ENCODE assay signal across 8 mouse cellular contexts in the genomic region with DNA sequence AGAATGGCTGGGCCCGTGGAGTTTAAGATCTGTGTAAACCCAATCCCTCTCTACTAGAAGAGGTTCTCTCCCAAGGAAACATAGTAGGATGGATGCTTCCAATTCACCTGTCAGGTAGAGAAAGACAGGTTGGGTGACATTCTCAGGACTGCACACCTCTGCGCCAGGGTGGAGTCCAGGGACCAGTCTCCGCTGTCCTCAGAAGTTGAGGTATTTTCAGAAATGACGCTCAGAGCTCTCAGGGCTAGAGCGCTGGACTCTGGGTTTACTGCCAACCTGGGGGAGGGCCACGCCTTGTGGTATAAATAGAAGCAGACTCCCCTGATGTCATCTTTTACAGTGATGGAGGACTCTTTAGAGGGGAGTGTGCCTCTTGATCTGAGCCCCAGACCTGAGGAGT. TPM values are rescaled to one million over a fixed set of nuclear protein-coding genes. Genes with fewer than 3 reads are reported as not detected.
A peak's percentile ranks its signal among the peaks of the same experiment; 100 is the strongest.
DNase-seq lines count a peak whose midpoint lies in the region; ATAC-seq and TF ChIP-seq lines count a peak whose summit lies in the region.

No protein-coding gene starts in this region.

- no peak overlapping the region for H3K4me3 ChIP-seq in ES-Bruce4 (ENCODE audit: low read depth, low read length)
- H3K4me3 ChIP-seq in embryonic facial prominence, embryonic 13.5 days = no peak overlapping the region
- peak overlapping the region in 1 of 2 experiments; percentile 57; a peak in 1 of 4 replicates for H3K4me3 ChIP-seq in heart, embryonic 14.5 days (ENCODE audit: control insufficient read depth in 1 of 2, insufficient read depth in 1 of 2, low read depth in 1 of 2, low read length in 2 of 2)
- H3K4me3 ChIP-seq in liver, embryonic 12.5 days = peak overlapping the region; percentile 67; the same call in 1 of the 2 replicates
- H3K4me3 ChIP-seq in neural tube, embryonic 14.5 days (ENCODE audit: low read depth, low read length) = no peak overlapping the region

- TF ChIP-seq CTCF in ES-Bruce4 (IDR thresholded peaks at IDR 0.05; ENCODE audit: low read depth, low read length) = no peak

- no peak for DNase-seq in frontal cortex, postnatal 25 days (ENCODE audit: low spot score in 2 of 2)
- no peak for DNase-seq in left cerebral cortex, postnatal 14 days (ENCODE audit: low spot score in 2 of 2)

- WGBS in embryonic facial prominence, embryonic 13.5 days = 72% methylated on average over 6 of the region's 6 CpGs
- WGBS in heart, embryonic 14.5 days = 27% methylated on average over 6 of the region's 6 CpGs
- WGBS in liver, embryonic 12.5 days (ENCODE audit: insufficient replicate concordance) = 42% methylated on average over 6 of the region's 6 CpGs
- WGBS in neural tube, embryonic 14.5 days = 85% methylated on average over 6 of the region's 6 CpGs

- H3K36me3 ChIP-seq in ES-Bruce4 (ENCODE audit: control insufficient read depth, insufficient read depth, low read length, poor library complexity, severe bottlenecking) = peaks cover 3% of the 10 kb centered on the region; the same call in 1 of the 2 replicates
- peaks cover 10% of the 10 kb centered on the region for H3K36me3 ChIP-seq in embryonic facial prominence, embryonic 13.5 days
- peaks cover 6% of the 10 kb centered on the region for H3K36me3 ChIP-seq in heart, embryonic 14.5 days (ENCODE audit: control insufficient read depth, insufficient read depth, low read length)
- peaks cover 10% of the 10 kb centered on the region; the same call in 1 of the 2 replicates for H3K36me3 ChIP-seq in liver, embryonic 12.5 days
- H3K36me3 ChIP-seq in neural tube, embryonic 14.5 days (ENCODE audit: control insufficient read depth, insufficient read depth, low read length) = no peaks in the 10 kb centered on the region

- intact Hi-C loops in left cerebral cortex, postnatal 14 days (cut with DNase I) = loop anchor here (2.0 kb wide), 1 partner anchor 43 kb away; no protein-coding TSS in a partner anchor

- H3K9ac ChIP-seq in ES-Bruce4 (ENCODE audit: low read depth, poor library complexity, severe bottlenecking) = peak overlapping the region; percentile 65
- peak overlapping the region; percentile 78; the same call in 1 of the 2 replicates for H3K9ac ChIP-seq in embryonic facial prominence, embryonic 13.5 days
- H3K9ac ChIP-seq in heart, embryonic 14.5 days (ENCODE audit: low read length) = peak overlapping the region; percentile 78
- peak overlapping the region; percentile 76; the same call in 1 of the 2 replicates for H3K9ac ChIP-seq in liver, embryonic 12.5 days
- H3K9ac ChIP-seq in neural tube, embryonic 14.5 days (replicated peaks; ENCODE audit: low read depth, low read length) = no peak overlapping the region

- H3K4me1 ChIP-seq in ES-Bruce4 (ENCODE audit: control insufficient read depth, insufficient read depth, low read length) = peaks cover 5% of the 10 kb centered on the region
- peaks cover 37% of the 10 kb centered on the region for H3K4me1 ChIP-seq in embryonic facial prominence, embryonic 13.5 days
- peaks cover 26 to 37% of the 10 kb centered on the region in 2 experiments for H3K4me1 ChIP-seq in heart, embryonic 14.5 days (ENCODE audit: control insufficient read depth in 2 of 2, insufficient read depth in 2 of 2, low read length in 2 of 2)
- peaks cover 44% of the 10 kb centered on the region for H3K4me1 ChIP-seq in liver, embryonic 12.5 days
- H3K4me1 ChIP-seq in neural tube, embryonic 14.5 days (ENCODE audit: control insufficient read depth, insufficient read depth, low read length) = peaks cover 7% of the 10 kb centered on the region; the same call in 1 of the 2 replicates

- no peak for ATAC-seq in embryonic facial prominence, embryonic 13.5 days (ENCODE audit: insufficient number of reproducible peaks, insufficient read depth, low FRiP score, low TSS enrichment, low read depth)
- peak; percentile 66 for ATAC-seq in heart, embryonic 14.5 days (ENCODE audit: insufficient number of reproducible peaks, insufficient read depth, low FRiP score, low read depth)
- peak; percentile 4; the same call in 1 of the 2 replicates for ATAC-seq in liver, embryonic 12.5 days
- no peak for ATAC-seq in neural tube, embryonic 14.5 days (ENCODE audit: low read depth)
- no peak for ATAC-seq in cerebellum, adult (ENCODE audit: insufficient number of reproducible peaks, low FRiP score, low TSS enrichment)

- H3K27me3 ChIP-seq in ES-Bruce4 (ENCODE audit: control insufficient read depth, insufficient read depth, low read length, poor library complexity, severe bottlenecking) = no peaks in the 10 kb centered on the region
- no peaks in the 10 kb centered on the region for H3K27me3 ChIP-seq in embryonic facial prominence, embryonic 13.5 days
- H3K27me3 ChIP-seq in heart, embryonic 14.5 days (ENCODE audit: control insufficient read depth, insufficient read depth, low read length) = no peaks in the 10 kb centered on the region
- peaks cover 2% of the 10 kb centered on the region; the same call in 1 of the 2 replicates for H3K27me3 ChIP-seq in liver, embryonic 12.5 days (replicated peaks)
- no peaks in the 10 kb centered on the region for H3K27me3 ChIP-seq in neural tube, embryonic 14.5 days (ENCODE audit: control insufficient read depth, insufficient read depth, low read length)

- TF ChIP-seq EP300 in ES-Bruce4 (IDR thresholded peaks at IDR 0.05; ENCODE audit: insufficient read depth, low read depth, low read length) = no peak

- H3K9me3 ChIP-seq in ES-Bruce4 (replicated peaks; ENCODE audit: control insufficient read depth, insufficient read depth, low read length, poor library complexity, severe bottlenecking) = no peaks in the 10 kb centered on the region
- H3K9me3 ChIP-seq in embryonic facial prominence, embryonic 13.5 days = no peaks in the 10 kb centered on the region
- H3K9me3 ChIP-seq in heart, embryonic 14.5 days (ENCODE audit: control insufficient read depth, low read length) = no peaks in the 10 kb centered on the region
- no peaks in the 10 kb centered on the region for H3K9me3 ChIP-seq in liver, embryonic 12.5 days (replicated peaks)
- no peaks in the 10 kb centered on the region for H3K9me3 ChIP-seq in neural tube, embryonic 14.5 days (ENCODE audit: control insufficient read depth, low read length)

- no peak overlapping the region; the same call in 1 of the 2 replicates for H3K27ac ChIP-seq in ES-Bruce4 (ENCODE audit: insufficient read depth, low read length)
- peak overlapping the region; percentile 91 for H3K27ac ChIP-seq in embryonic facial prominence, embryonic 13.5 days
- H3K27ac ChIP-seq in heart, embryonic 14.5 days (replicated peaks in 1 of 2; ENCODE audit: control insufficient read depth in 1 of 2, insufficient read depth in 1 of 2, low read depth in 2 of 2, low read length in 2 of 2) = peak overlapping the region; percentile 94
- H3K27ac ChIP-seq in liver, embryonic 12.5 days = peak overlapping the region; percentile 64
- H3K27ac ChIP-seq in neural tube, embryonic 14.5 days (ENCODE audit: low read depth, low read length) = no peak overlapping the region; the same call in 1 of the 2 replicates

- no peak for TF ChIP-seq POLR2A in ES-Bruce4 (IDR thresholded peaks at IDR 0.05; ENCODE audit: insufficient read depth, low read length)

- H3K4me2 ChIP-seq in embryonic facial prominence, embryonic 13.5 days = peak overlapping the region; percentile 83
- peak overlapping the region; percentile 76 for H3K4me2 ChIP-seq in heart, embryonic 14.5 days (ENCODE audit: low read length)
- H3K4me2 ChIP-seq in liver, embryonic 12.5 days = peak overlapping the region; percentile 82
- H3K4me2 ChIP-seq in neural tube, embryonic 14.5 days (ENCODE audit: low read depth, low read length) = peak overlapping the region; percentile 56; the same call in 1 of the 2 replicates

RNA-seq across cellular contexts. Expression of gene Stn1, which starts 0.6 kb away (rescaled TPM):
- polyA plus RNA-seq in ES-Bruce4 (2011; ENCODE audit: insufficient read depth, insufficient read length, low read depth, missing spikeins) = 41.4 and 44.9 TPM in 2 replicates
- polyA plus RNA-seq in embryonic facial prominence, embryonic 13.5 days (2015; fragmentation: Nextera tagmentation; extraction: Ambion mirVana) = 58.2 and 59.5 TPM in 2 replicates
- polyA plus RNA-seq in heart, embryonic 14.5 days (2014; fragmentation: Nextera tagmentation; extraction: Ambion mirVana) = 38.2 and 38.9 TPM in 2 replicates
- 17.4 TPM in 2 replicates for polyA plus RNA-seq in liver, embryonic 12.5 days (2016; fragmentation: Nextera tagmentation; extraction: Ambion mirVana)
- 26.0 and 30.7 TPM in 2 replicates for polyA plus RNA-seq in neural tube, embryonic 14.5 days (2014; fragmentation: Nextera tagmentation; extraction: Ambion mirVana)
- total RNA-seq in left cerebral cortex, postnatal 14 days (2021) = 10 to 100 TPM; 28.5 to 29.9 TPM

RNA-seq across cellular contexts. Expression of gene Slk, which starts 41.6 kb away (rescaled TPM):
- polyA plus RNA-seq in ES-Bruce4 (2011; ENCODE audit: insufficient read depth, insufficient read length, low read depth, missing spikeins) = 76.1 and 91.4 TPM in 2 replicates
- 12.9 and 15.2 TPM in 2 replicates for polyA plus RNA-seq in embryonic facial prominence, embryonic 13.5 days (2015; fragmentation: Nextera tagmentation; extraction: Ambion mirVana)
- polyA plus RNA-seq in heart, embryonic 14.5 days (2014; fragmentation: Nextera tagmentation; extraction: Ambion mirVana) = 24.1 and 26.5 TPM in 2 replicates
- 9.3 and 10.8 TPM in 2 replicates for polyA plus RNA-seq in liver, embryonic 12.5 days (2016; fragmentation: Nextera tagmentation; extraction: Ambion mirVana)
- 12.0 and 12.5 TPM in 2 replicates for polyA plus RNA-seq in neural tube, embryonic 14.5 days (2014; fragmentation: Nextera tagmentation; extraction: Ambion mirVana)
- total RNA-seq in left cerebral cortex, postnatal 14 days (2021) = 10 to 100 TPM; 44.4 to 47.0 TPM

Comparison
In these comparisons a context has a peak if more than half of its experiments do, and no peak if none do; other contexts are left out.
1. H3K27ac ChIP-seq: peak in embryonic facial prominence, embryonic 13.5 days (single experiment), heart, embryonic 14.5 days (2 of 2) and liver, embryonic 12.5 days (single experiment); none in ES-Bruce4 (single experiment) and neural tube, embryonic 14.5 days (single experiment).
2. ATAC-seq: peak in heart, embryonic 14.5 days (single experiment) and liver, embryonic 12.5 days (single experiment); none in embryonic facial prominence, embryonic 13.5 days (single experiment), neural tube, embryonic 14.5 days (single experiment) and cerebellum, adult (single experiment).
3. Peak in every context shown above with its lines, with median percentiles within 50 percentile points of each other: H3K4me2 ChIP-seq.